Mouse (Mus musculus) ES-Bruce4 (cell line): ENCODE measurements around the gene Zfp583. TPM values are rescaled to one million over a fixed set of nuclear protein-coding genes. Genes with fewer than 3 reads are reported as not detected.
"Not testable (repeated sequence)": the region's sequence is repeated elsewhere in the genome, so short reads cannot be mapped to it uniquely, and the experiment has no call there.

Experiments
- H3K27ac ChIP-seq: 2 replicates; pipeline ENCODE4 v1.5.1; 2012; ENCODE audit warnings: low read length, inconsistent platforms; ENCODE audit not compliant: insufficient read depth
- H3K27me3 ChIP-seq: 2 replicates; pipeline ENCODE4 v1.6.1; 2012; ENCODE audit warnings: mild to moderate bottlenecking, low read length, inconsistent platforms; ENCODE audit not compliant: control insufficient read depth, poor library complexity, insufficient read depth, severe bottlenecking
- H3K36me3 ChIP-seq: 2 replicates; pipeline ENCODE4 v1.6.1; 2012; ENCODE audit warnings: inconsistent platforms, mild to moderate bottlenecking, low read length, moderate library complexity; ENCODE audit not compliant: control insufficient read depth, poor library complexity, insufficient read depth, severe bottlenecking
- H3K4me1 ChIP-seq: one replicate; pipeline ENCODE4 v1.8.1; 2011; ENCODE audit warnings: low read length; ENCODE audit not compliant: control insufficient read depth, insufficient read depth
- H3K4me3 ChIP-seq: 2 replicates; pipeline ENCODE4 v1.5.1; 2011; ENCODE audit warnings: low read depth, mild to moderate bottlenecking, low read length
- H3K9ac ChIP-seq: 2 replicates; pipeline ENCODE4 v1.6.1; 2012; ENCODE audit warnings: low read depth, mild to moderate bottlenecking, inconsistent platforms; ENCODE audit not compliant: poor library complexity, severe bottlenecking
- H3K9me3 ChIP-seq: replicated peaks from 2 replicates; pipeline ENCODE4 v1.6.1; 2012; ENCODE audit warnings: mild to moderate bottlenecking, low read length, inconsistent platforms; ENCODE audit not compliant: control insufficient read depth, poor library complexity, insufficient read depth, severe bottlenecking
- CTCF ChIP-seq: IDR thresholded peaks from one replicate; pipeline ENCODE4 v1.8.1; 2011; ENCODE audit warnings: low read depth, low read length
- EP300 ChIP-seq: IDR thresholded peaks from 2 replicates; pipeline ENCODE4 v1.6.1; 2011; ENCODE audit warnings: low read depth, low read length; ENCODE audit not compliant: insufficient read depth
- POLR2A ChIP-seq: IDR thresholded peaks from one replicate; pipeline ENCODE4 v1.8.1; 2011; ENCODE audit warnings: low read length; ENCODE audit not compliant: insufficient read depth
- polyA plus RNA-seq: library from polyadenylated mRNA; stranded (reverse); fragments of >200 nt; gene quantifications from 2 replicates; pipeline ENCODE4 v1.2.4, GENCODE M21; 2011; ENCODE audit warnings: low read depth; ENCODE audit not compliant: missing spikeins, insufficient read depth, insufficient read length

The Zfp583 gene
- 4.4 and 6.2 TPM in 2 replicates for polyA plus RNA-seq

DNA sequence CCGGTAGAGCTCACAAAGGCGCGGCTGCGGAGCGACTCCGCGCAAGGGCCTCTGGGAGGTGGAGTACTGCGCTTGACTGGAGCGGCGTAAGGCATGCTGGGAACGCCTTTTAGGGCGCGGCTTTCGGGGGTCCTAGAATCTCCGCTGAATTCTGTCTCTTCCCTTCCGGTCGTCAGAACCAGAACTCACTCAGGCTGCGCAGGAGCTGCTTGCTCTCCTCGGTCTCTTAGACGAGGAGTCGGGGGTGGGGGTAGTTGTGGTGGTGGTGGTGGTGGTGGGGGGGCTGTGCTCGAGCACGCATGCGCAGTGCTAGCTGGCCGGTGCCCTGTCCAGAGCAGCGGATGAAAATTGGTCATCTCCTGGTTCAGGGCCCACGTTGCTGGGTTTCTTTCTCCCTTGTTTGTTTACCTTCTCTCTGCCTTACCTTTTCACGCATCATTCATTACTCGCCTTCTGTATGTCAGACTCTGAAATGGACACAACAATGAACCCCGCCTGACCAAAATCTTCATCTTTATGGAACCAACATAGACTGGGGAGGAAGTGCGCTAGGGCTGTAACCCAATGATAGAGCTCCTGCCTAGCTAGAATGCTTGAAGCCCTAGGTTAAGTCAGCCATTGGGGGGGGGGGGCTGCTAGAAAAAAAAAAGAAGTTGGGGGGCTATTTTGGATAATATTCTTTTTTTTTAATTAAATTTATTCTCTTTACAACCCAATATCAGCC is at the start of gene Zfp583:
TSS of gene Zfp583 (minus strand) at position 53 of the 724 bp plus-strand sequence.
- TF ChIP-seq EP300 = no peak
- no peak for TF ChIP-seq CTCF
- TF ChIP-seq POLR2A = no peak
- H3K9me3 ChIP-seq = no peaks in the 10 kb centered on the region

DNA sequence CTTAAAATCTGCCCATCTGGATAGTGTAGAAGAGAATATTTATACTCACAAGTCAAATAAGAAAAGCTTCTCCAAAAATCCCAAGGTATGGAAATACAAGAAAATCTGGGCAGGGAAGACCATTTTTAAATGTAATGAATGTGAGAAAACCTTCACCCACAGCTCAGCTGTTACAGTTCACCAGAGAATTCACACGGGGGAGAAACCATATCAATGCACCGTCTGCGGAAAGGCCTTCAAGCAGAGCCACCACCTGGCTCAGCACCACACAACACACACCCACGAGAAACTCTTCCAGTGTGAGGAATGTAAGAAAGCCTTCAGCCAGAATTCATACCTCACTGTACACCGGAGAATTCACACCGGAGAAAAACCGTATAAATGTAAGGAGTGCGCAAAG is 47.4 kb upstream of the Zfp583 start:
- TF ChIP-seq CTCF = no peak
- TF ChIP-seq POLR2A = no peak
- TF ChIP-seq EP300 = no peak
- H3K4me1 ChIP-seq = no peaks in the 10 kb centered on the region
- H3K4me3 ChIP-seq = no peak overlapping the region
- no peaks in the 10 kb centered on the region for H3K9me3 ChIP-seq
- no peaks in the 10 kb centered on the region for H3K27me3 ChIP-seq
- no peak overlapping the region for H3K9ac ChIP-seq
- H3K27ac ChIP-seq = no peak overlapping the region
- H3K36me3 ChIP-seq = no peaks in the 10 kb centered on the region

More for the DNA sequence above, at the start of gene Zfp583:
- no peaks in the 10 kb centered on the region for H3K36me3 ChIP-seq
- H3K27ac ChIP-seq = peak within 1 kb of the TSS; percentile 73
- peak within 1 kb of the TSS; percentile 78 for H3K4me3 ChIP-seq
- no peaks in the 10 kb centered on the region for H3K27me3 ChIP-seq
- H3K9ac ChIP-seq = peak within 1 kb of the TSS; percentile 26
- no peaks in the 10 kb centered on the region for H3K4me1 ChIP-seq

DNA sequence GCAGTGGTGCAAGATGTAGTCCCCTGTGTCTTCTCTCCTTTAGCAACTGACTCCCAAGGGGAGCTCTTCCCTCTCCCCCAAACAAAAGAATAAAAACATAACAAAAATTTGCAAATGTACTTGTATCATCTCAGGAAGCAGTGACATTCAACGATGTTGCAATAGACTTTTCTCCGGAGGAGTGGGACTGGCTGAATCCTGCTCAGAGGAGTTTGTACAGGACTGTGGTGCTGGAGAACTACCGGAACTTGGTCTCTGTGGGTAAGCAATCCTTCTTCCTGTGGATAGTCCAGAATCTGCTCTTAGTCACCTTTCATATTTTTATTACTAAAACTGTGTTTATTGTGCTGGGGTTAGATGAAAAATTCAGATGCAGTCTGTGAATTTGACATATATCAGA is 41.9 kb upstream of the Zfp583 start:
- TF ChIP-seq EP300 (no peak), POLR2A (no peak), CTCF (no peak)
- Histone ChIP-seq H3K4me3 (no peak overlapping the region), H3K9ac (no peak overlapping the region), H3K9me3 (no peaks in the 10 kb centered on the region), H3K36me3 (no peaks in the 10 kb centered on the region), H3K27me3 (no peaks in the 10 kb centered on the region), H3K4me1 (no peaks in the 10 kb centered on the region), H3K27ac (no peak overlapping the region)

- H3K4me3 ChIP-seq = no peak overlapping the region
- no peak overlapping the region for H3K9ac ChIP-seq
- no peak overlapping the region for H3K27ac ChIP-seq
- H3K9me3 ChIP-seq = no peaks in the 10 kb centered on the region
- TF ChIP-seq CTCF = no peak
- no peak for TF ChIP-seq POLR2A
- no peak for TF ChIP-seq EP300
- H3K4me1 ChIP-seq = no peaks in the 10 kb centered on the region
- H3K36me3 ChIP-seq = no peaks in the 10 kb centered on the region
- no peaks in the 10 kb centered on the region for H3K27me3 ChIP-seq
Observed at GRCm38 (mm10) chr7:6369460-6369859, 38.4 kb upstream of the Zfp583 start.

DNA sequence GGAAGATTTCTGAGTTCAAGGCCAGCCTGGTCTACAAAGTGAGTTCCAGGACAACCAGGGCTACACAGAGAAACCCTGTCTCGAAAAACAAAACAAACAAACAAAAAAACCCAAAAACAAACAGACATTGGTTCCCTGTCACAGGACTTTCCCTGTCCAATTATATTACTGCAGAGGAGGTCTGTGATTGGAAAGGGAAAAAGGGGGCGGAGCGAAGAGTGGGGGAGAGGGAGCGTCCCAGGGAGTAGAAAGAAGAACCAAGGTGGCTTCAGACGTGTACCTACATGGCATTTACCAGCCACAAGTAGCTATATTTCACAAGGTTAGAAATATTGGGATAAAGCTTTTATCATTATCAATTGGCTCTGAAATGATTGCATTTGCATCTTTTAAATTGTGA is 37.1 kb upstream of the Zfp583 start:
- not testable (repeated sequence) for H3K9me3 ChIP-seq, H3K36me3 ChIP-seq, H3K4me1 ChIP-seq

DNA sequence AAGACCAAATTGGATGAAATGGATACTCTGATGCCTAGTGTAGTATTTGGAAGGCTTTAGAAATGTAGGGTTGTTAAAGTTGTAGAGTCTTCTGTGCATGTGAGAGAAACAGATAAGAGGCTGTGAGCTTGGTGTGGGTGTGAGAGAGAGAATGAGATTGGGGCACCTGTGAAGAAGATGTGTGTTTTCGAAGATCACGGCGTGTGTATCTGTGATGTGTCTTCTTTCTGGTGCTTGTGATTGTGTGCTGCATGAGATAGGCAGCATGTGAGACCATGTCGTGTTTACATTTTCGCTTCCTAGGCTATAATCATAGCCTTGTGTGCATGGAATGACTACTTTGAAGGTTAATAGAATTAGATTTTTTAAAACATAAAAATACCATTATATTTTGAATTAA is 36.1 kb upstream of the Zfp583 start:
- Histone ChIP-seq H3K4me3 (no peak overlapping the region), H3K9ac (no peak overlapping the region), H3K36me3 (no peaks in the 10 kb centered on the region), H3K9me3 (no peaks in the 10 kb centered on the region), H3K27ac (no peak overlapping the region), H3K4me1 (no peaks in the 10 kb centered on the region), H3K27me3 (no peaks in the 10 kb centered on the region)
- TF ChIP-seq CTCF (no peak), POLR2A (no peak), EP300 (no peak)

More for the DNA sequence above, 37.1 kb upstream of the Zfp583 start:
- not testable (repeated sequence) for H3K27ac ChIP-seq, H3K9ac ChIP-seq, H3K27me3 ChIP-seq, H3K4me3 ChIP-seq
